Mouse (Mus musculus): ENCODE measurements around the gene Mkrn2. TPM values are rescaled to one million over a fixed set of nuclear protein-coding genes. Genes with fewer than 3 reads are reported as not detected.

Gene Mkrn2
- 20.4 TPM for polyA plus RNA-seq (2014; fragmentation: Illumina TruSeq; extraction: RNeasy Lipid Tissue Mini Kit (QIAGEN cat#74804); ENCODE audit: low read depth, low replicate concordance)

GRCm38 (mm10) chr6:115601715-115602523 lies at the start of gene Mkrn2:
Gene Mkrn2 (plus strand): TSS chr6:115601902.

GRCm38 (mm10) chr6:115592458-115592857 lies 9.2 kb upstream of the Mkrn2 start, which contains the start of gene Mkrn2os:
Gene Mkrn2os (minus strand): TSS chr6:115592576.

Other genes with a start within 250 kb of the Mkrn2 start
- 4.9 TPM for gene Pparg, start 241.0 kb upstream of the Mkrn2 start, polyA plus RNA-seq (2014; fragmentation: Illumina TruSeq; extraction: RNeasy Lipid Tissue Mini Kit (QIAGEN cat#74804); ENCODE audit: low read depth, low replicate concordance)
- 0.77 TPM for gene Tsen2, start 57.2 kb upstream of the Mkrn2 start, polyA plus RNA-seq (2014; fragmentation: Illumina TruSeq; extraction: RNeasy Lipid Tissue Mini Kit (QIAGEN cat#74804); ENCODE audit: low read depth, low replicate concordance)
- gene Mkrn2os, start 9.3 kb upstream of the Mkrn2 start, polyA plus RNA-seq (2014; fragmentation: Illumina TruSeq; extraction: RNeasy Lipid Tissue Mini Kit (QIAGEN cat#74804); ENCODE audit: low read depth, low replicate concordance): 0.14 TPM
- gene Raf1, start 74.7 kb downstream of the Mkrn2 start, polyA plus RNA-seq (2014; fragmentation: Illumina TruSeq; extraction: RNeasy Lipid Tissue Mini Kit (QIAGEN cat#74804); ENCODE audit: low read depth, low replicate concordance): 19.5 TPM
- not detected for gene Tmem40, start 160.5 kb downstream of the Mkrn2 start, polyA plus RNA-seq (2014; fragmentation: Illumina TruSeq; extraction: RNeasy Lipid Tissue Mini Kit (QIAGEN cat#74804); ENCODE audit: low read depth, low replicate concordance)
- 1.9 TPM for gene Cand2, start 172.6 kb downstream of the Mkrn2 start, polyA plus RNA-seq (2014; fragmentation: Illumina TruSeq; extraction: RNeasy Lipid Tissue Mini Kit (QIAGEN cat#74804); ENCODE audit: low read depth, low replicate concordance)
- 233 TPM for gene Rpl32, start 206.8 kb downstream of the Mkrn2 start, polyA plus RNA-seq (2014; fragmentation: Illumina TruSeq; extraction: RNeasy Lipid Tissue Mini Kit (QIAGEN cat#74804); ENCODE audit: low read depth, low replicate concordance)
- gene Efcab12, start 236.5 kb downstream of the Mkrn2 start, polyA plus RNA-seq (2014; fragmentation: Illumina TruSeq; extraction: RNeasy Lipid Tissue Mini Kit (QIAGEN cat#74804); ENCODE audit: low read depth, low replicate concordance): 11.4 TPM